Mouse (Mus musculus): ENCODE data around the gene Vil1. TPM values are rescaled to one million over a fixed set of nuclear protein-coding genes. Genes with fewer than 3 reads are reported as not detected.

The Vil1 gene
- polyA plus RNA-seq, 1 experiment, result not detected

DNA sequence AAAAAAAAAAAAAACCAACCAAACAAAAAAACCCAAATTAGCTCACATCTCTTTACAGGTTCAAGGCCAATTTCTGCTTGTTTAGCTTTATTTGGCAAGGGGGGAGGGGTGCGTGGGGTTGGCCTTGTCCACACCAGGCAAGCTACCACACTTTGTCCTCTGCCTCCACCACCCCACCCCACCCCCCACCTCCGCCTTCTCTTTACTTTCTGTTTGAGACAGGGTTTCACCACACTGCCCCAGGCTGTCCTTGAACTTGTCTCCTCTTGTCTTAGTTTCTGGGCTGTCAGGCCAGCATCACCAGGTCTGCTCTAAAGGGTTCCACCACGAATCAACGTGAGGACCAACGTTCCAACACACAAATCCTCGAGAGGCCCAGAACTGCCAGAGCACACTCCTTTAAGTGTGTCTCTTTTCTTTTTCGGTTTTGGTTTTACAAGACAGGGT lies 30.1 kb upstream of the Vil1 start:
- Histone ChIP-seq H3K4me1 (ENCODE audit: control insufficient read depth, insufficient read depth, insufficient read length) (peaks cover 10% of the 10 kb centered on the region; the same call in 1 of the 2 replicates), H3K27me3 (ENCODE audit: control insufficient read depth, insufficient read depth, low read length) (no peaks in the 10 kb centered on the region), H3K27ac (ENCODE audit: insufficient read depth, low read length) (no peak overlapping the region), H3K4me3 (ENCODE audit: extremely low read depth, insufficient read depth, insufficient read length) (no peak overlapping the region), H3K36me3 (ENCODE audit: control insufficient read depth, insufficient read depth, low read length) (no peaks in the 10 kb centered on the region)
- WGBS, result 69% methylated on average over 7 of the region's 7 CpGs
- no peak for DNase-seq (ENCODE audit: low read depth in 1 of 2, low spot score in 2 of 2)
- TF ChIP-seq POLR2A (IDR thresholded peaks at IDR 0.05; ENCODE audit: low read depth, low read length) (no peak), CTCF (IDR thresholded peaks at IDR 0.05; ENCODE audit: extremely low read depth, insufficient read depth, insufficient read length, insufficient replicate concordance) (no peak)

DNA sequence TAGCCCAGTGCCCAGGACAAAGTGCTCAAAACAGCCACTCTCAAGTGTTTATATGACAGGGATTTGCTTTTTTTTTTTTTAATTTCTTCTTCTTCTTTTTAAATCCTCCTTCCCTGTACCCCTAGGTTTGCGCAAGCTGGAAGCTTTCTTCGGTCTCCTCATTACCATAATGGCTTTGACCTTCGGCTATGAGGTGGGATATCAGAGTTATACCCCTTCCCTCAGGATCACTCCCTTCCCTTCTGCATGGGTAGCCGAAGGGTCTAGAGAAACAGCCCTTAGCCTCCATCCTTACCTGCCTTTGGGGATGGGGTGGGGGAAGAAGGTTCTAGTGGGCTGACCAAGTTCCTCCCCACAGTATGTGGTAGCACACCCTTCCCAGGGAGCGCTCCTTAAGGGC lies 28.7 kb upstream of the Vil1 start:
- TF ChIP-seq POLR2A (IDR thresholded peaks at IDR 0.05; ENCODE audit: low read depth, low read length) (no peak), CTCF (IDR thresholded peaks at IDR 0.05; ENCODE audit: extremely low read depth, insufficient read depth, insufficient read length, insufficient replicate concordance) (no peak)
- no peak overlapping the region for H3K27ac ChIP-seq (ENCODE audit: insufficient read depth, low read length)
- H3K4me3 ChIP-seq (ENCODE audit: extremely low read depth, insufficient read depth, insufficient read length), result no peak overlapping the region
- peaks cover 10% of the 10 kb centered on the region; the same call in 1 of the 2 replicates for H3K4me1 ChIP-seq (ENCODE audit: control insufficient read depth, insufficient read depth, insufficient read length)
- no peak for DNase-seq (ENCODE audit: low read depth in 1 of 2, low spot score in 2 of 2)
- no peaks in the 10 kb centered on the region for H3K36me3 ChIP-seq (ENCODE audit: control insufficient read depth, insufficient read depth, low read length)
- WGBS, result 88% methylated on average over 5 of the region's 5 CpGs
- no peaks in the 10 kb centered on the region for H3K27me3 ChIP-seq (ENCODE audit: control insufficient read depth, insufficient read depth, low read length)

DNA sequence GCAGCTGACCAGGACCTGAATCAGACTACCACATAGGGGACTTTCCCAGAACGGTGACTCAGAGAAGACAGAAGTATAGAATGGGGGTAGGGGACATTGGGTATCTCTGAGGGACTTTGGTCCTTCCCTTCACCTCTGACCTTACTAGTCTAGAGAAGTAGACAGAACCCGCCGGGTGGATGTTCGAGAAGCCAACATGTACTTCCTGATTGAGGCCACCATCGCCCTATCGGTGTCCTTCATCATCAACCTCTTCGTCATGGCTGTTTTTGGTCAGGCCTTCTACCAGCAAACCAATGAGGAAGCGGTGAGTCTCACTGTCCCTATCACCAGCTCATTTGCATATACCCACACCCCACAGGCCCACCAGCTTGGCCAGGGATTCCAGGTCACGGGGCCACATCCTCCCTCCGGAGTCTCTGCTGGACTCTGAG lies 27.6 kb upstream of the Vil1 start:
- no peak overlapping the region for H3K27ac ChIP-seq (ENCODE audit: insufficient read depth, low read length)
- 73% methylated on average over 10 of the region's 10 CpGs for WGBS

DNA sequence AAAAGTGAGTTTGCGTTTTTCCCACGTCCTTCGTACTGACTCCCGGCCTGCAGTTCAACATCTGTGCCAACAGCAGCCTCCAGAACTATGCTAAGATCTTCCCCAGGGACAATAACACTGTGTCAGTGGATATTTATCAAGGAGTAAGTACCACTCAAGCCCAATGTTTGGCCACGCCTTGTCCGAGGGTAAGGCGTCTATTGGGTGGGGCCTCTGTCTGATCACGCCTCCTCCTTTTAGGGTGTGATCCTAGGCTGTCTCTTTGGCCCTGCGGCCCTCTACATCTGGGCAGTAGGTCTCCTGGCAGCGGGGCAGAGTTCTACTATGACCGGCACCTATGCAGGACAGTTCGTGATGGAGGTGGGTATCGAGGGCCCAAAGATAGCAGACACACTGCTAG lies 25.8 kb upstream of the Vil1 start:
- H3K27ac ChIP-seq (ENCODE audit: insufficient read depth, low read length), result no peak overlapping the region
- no peak for DNase-seq (ENCODE audit: low read depth in 1 of 2, low spot score in 2 of 2)
- H3K36me3 ChIP-seq (ENCODE audit: control insufficient read depth, insufficient read depth, low read length), result no peaks in the 10 kb centered on the region
- TF ChIP-seq CTCF (IDR thresholded peaks at IDR 0.05; ENCODE audit: extremely low read depth, insufficient read depth, insufficient read length, insufficient replicate concordance), result no peak
- H3K27me3 ChIP-seq (ENCODE audit: control insufficient read depth, insufficient read depth, low read length), result no peaks in the 10 kb centered on the region
- peaks cover 16% of the 10 kb centered on the region; the same call in 1 of the 2 replicates for H3K4me1 ChIP-seq (ENCODE audit: control insufficient read depth, insufficient read depth, insufficient read length)
- WGBS, result 90% methylated on average over 13 of the region's 13 CpGs
- no peak overlapping the region for H3K4me3 ChIP-seq (ENCODE audit: extremely low read depth, insufficient read depth, insufficient read length)

More for the DNA sequence above, 27.6 kb upstream of the Vil1 start:
- H3K4me1 ChIP-seq (ENCODE audit: control insufficient read depth, insufficient read depth, insufficient read length), result peaks cover 10% of the 10 kb centered on the region; the same call in 1 of the 2 replicates
- no peak for TF ChIP-seq POLR2A (IDR thresholded peaks at IDR 0.05; ENCODE audit: low read depth, low read length)
- TF ChIP-seq CTCF (IDR thresholded peaks at IDR 0.05; ENCODE audit: extremely low read depth, insufficient read depth, insufficient read length, insufficient replicate concordance), result no peak
- H3K4me3 ChIP-seq (ENCODE audit: extremely low read depth, insufficient read depth, insufficient read length), result no peak overlapping the region
- DNase-seq (ENCODE audit: low read depth in 1 of 2, low spot score in 2 of 2), result no peak
- no peaks in the 10 kb centered on the region for H3K36me3 ChIP-seq (ENCODE audit: control insufficient read depth, insufficient read depth, low read length)
- no peaks in the 10 kb centered on the region for H3K27me3 ChIP-seq (ENCODE audit: control insufficient read depth, insufficient read depth, low read length)

DNA sequence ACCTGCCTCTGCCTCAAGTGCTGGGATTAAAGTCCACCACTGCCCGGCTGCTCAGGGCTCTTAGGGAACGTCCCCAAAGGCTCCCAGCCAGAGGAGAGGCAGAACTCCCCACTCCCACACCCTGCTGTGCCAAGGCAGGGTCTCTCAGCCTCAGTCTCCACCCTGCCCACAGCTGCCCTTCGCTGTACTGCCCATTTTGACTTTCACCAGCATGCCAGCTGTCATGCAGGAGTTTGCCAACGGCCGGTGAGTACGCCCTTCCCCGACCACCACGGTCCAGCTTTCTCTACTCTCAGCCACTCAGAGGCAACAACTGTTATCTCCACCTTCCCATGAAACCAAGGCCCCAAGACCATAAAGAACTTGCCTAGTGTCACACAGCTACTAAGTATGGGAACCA lies 24.7 kb upstream of the Vil1 start:
- no peak overlapping the region for H3K4me3 ChIP-seq (ENCODE audit: extremely low read depth, insufficient read depth, insufficient read length)
- WGBS, result 91% methylated on average over 8 of the region's 8 CpGs
- H3K36me3 ChIP-seq (ENCODE audit: control insufficient read depth, insufficient read depth, low read length), result no peaks in the 10 kb centered on the region
- peaks cover 22% of the 10 kb centered on the region; the same call in 1 of the 2 replicates for H3K4me1 ChIP-seq (ENCODE audit: control insufficient read depth, insufficient read depth, insufficient read length)
- no peak for TF ChIP-seq CTCF (IDR thresholded peaks at IDR 0.05; ENCODE audit: extremely low read depth, insufficient read depth, insufficient read length, insufficient replicate concordance)
- TF ChIP-seq POLR2A (IDR thresholded peaks at IDR 0.05; ENCODE audit: low read depth, low read length), result no peak
- no peaks in the 10 kb centered on the region for H3K27me3 ChIP-seq (ENCODE audit: control insufficient read depth, insufficient read depth, low read length)
- H3K27ac ChIP-seq (ENCODE audit: insufficient read depth, low read length), result no peak overlapping the region
- DNase-seq (ENCODE audit: low read depth in 1 of 2, low spot score in 2 of 2), result no peak

DNA sequence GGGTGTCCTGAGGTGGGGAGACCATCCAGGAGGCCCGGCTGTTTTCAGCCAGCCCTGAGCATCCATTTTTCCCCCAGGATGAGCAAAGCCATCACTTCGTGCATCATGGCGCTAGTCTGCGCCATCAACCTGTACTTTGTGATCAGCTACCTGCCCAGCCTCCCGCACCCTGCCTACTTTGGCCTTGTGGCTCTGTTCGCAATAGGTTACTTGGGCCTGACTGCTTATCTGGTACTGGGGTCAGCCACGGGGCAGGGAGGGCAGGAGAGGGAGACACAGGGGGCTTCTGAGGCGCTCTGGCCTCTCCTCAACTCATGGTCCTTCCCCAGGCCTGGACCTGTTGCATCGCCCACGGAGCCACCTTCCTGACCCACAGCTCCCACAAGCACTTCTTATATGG lies 24.1 kb upstream of the Vil1 start:
- Histone ChIP-seq H3K4me1 (ENCODE audit: control insufficient read depth, insufficient read depth, insufficient read length) (peaks cover 24% of the 10 kb centered on the region), H3K27me3 (ENCODE audit: control insufficient read depth, insufficient read depth, low read length) (no peaks in the 10 kb centered on the region), H3K27ac (ENCODE audit: insufficient read depth, low read length) (no peak overlapping the region), H3K36me3 (ENCODE audit: control insufficient read depth, insufficient read depth, low read length) (no peaks in the 10 kb centered on the region), H3K4me3 (ENCODE audit: extremely low read depth, insufficient read depth, insufficient read length) (no peak overlapping the region)
- WGBS, result 94% methylated on average over 10 of the region's 10 CpGs
- DNase-seq (ENCODE audit: low read depth in 1 of 2, low spot score in 2 of 2), result no peak
- TF ChIP-seq POLR2A (IDR thresholded peaks at IDR 0.05; ENCODE audit: low read depth, low read length), result no peak
- TF ChIP-seq CTCF (IDR thresholded peaks at IDR 0.05; ENCODE audit: extremely low read depth, insufficient read depth, insufficient read length, insufficient replicate concordance), result no peak

DNA sequence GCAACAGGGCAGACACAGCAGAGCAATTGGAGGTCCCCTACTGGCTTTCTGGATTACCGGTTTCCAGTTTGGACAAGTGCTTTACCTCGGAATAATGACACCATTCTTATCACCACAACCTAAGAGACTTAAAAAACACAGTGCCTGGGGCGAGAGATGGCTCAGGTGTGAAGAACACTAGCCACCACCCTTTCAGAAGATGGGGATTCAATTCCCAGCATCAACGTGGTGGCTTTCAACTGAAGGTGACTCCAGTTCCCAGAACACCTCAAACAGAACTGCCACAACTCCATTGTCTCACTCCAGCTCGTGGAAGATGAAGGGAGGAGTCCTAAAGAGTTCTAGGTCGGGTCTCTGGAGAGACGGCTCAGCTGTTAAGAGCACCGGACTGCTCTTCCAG lies 23.6 kb upstream of the Vil1 start:
- DNase-seq (ENCODE audit: low read depth in 1 of 2, low spot score in 2 of 2), result no peak
- H3K36me3 ChIP-seq (ENCODE audit: control insufficient read depth, insufficient read depth, low read length), result no peaks in the 10 kb centered on the region
- H3K27me3 ChIP-seq (ENCODE audit: control insufficient read depth, insufficient read depth, low read length), result no peaks in the 10 kb centered on the region
- 87% methylated on average over 8 of the region's 8 CpGs for WGBS
- TF ChIP-seq CTCF (IDR thresholded peaks at IDR 0.05; ENCODE audit: extremely low read depth, insufficient read depth, insufficient read length, insufficient replicate concordance), result no peak
- TF ChIP-seq POLR2A (IDR thresholded peaks at IDR 0.05; ENCODE audit: low read depth, low read length), result no peak
- no peak overlapping the region for H3K27ac ChIP-seq (ENCODE audit: insufficient read depth, low read length)
- H3K4me1 ChIP-seq (ENCODE audit: control insufficient read depth, insufficient read depth, insufficient read length), result peaks cover 28% of the 10 kb centered on the region
- H3K4me3 ChIP-seq (ENCODE audit: extremely low read depth, insufficient read depth, insufficient read length), result no peak overlapping the region
